17 mouse cellular contexts compared by ENCODE assay signal in the genomic region with DNA sequence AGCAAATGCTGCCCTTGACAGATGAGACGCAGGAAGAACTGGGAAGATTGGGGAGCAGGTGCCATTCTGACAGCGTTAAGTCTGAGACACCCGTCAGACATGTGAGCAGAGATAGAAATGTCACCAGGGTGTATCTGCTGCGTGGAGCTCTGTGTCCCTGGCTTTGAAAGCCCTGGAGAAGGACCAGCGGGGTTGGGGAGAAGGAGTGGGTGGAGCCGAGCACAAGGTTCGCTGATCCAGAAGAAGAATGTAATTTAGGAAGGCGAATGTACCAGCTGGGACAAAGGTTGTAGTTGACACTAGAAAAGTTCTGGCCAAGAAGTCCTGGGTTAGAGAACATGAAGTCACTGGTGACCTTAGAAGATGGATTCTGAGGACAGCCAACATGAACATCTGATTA. TPM values are rescaled to one million over a fixed set of nuclear protein-coding genes. Genes with fewer than 3 reads are reported as not detected.
DNase-seq lines count a peak whose midpoint lies in the region; ATAC-seq lines count a peak whose summit lies in the region.
"Had no signal": no experiment of that assay in that cellular context is flagged by ENCODE, and none has a peak within 500 bp of the region (broad histone marks: within the 10 kb centered on the region; RNA-seq: fewer than 3 reads in every experiment).

No protein-coding gene starts in this region.

- H3K4me3 ChIP-seq in kidney, embryonic 14.5 days (ENCODE audit: low read length): no peak overlapping the region
- H3K4me3 ChIP-seq in heart, embryonic 16.5 days (ENCODE audit: low read length): no peak overlapping the region
- no peak overlapping the region for H3K4me3 ChIP-seq in midbrain, embryonic 16.5 days (ENCODE audit: low read depth, low read length)
- H3K4me3 ChIP-seq: hindbrain, embryonic 10.5 days; liver, embryonic 12.5 days; neural tube, embryonic 13.5 days had no signal

- no peaks in the 10 kb centered on the region for H3K27me3 ChIP-seq in kidney, embryonic 14.5 days (ENCODE audit: control insufficient read depth, insufficient read depth, low read length)
- no peaks in the 10 kb centered on the region for H3K27me3 ChIP-seq in heart, embryonic 16.5 days (ENCODE audit: control insufficient read depth, insufficient read depth, low read length)
- no peaks in the 10 kb centered on the region for H3K27me3 ChIP-seq in midbrain, embryonic 16.5 days (ENCODE audit: control insufficient read depth, insufficient read depth, low read depth, low read length)
- H3K27me3 ChIP-seq: neural tube, embryonic 13.5 days; Patski had no signal

- no peak overlapping the region for H3K4me2 ChIP-seq in kidney, embryonic 14.5 days (replicated peaks; ENCODE audit: low read depth, low read length)
- no peak overlapping the region for H3K4me2 ChIP-seq in heart, embryonic 16.5 days (ENCODE audit: low read depth, low read length)
- no peak overlapping the region for H3K4me2 ChIP-seq in midbrain, embryonic 16.5 days (ENCODE audit: low read length)
- H3K4me2 ChIP-seq: liver, embryonic 12.5 days; neural tube, embryonic 13.5 days had no signal

- no peak overlapping the region for H3K27ac ChIP-seq in kidney, embryonic 14.5 days (ENCODE audit: low read depth, low read length)
- H3K27ac ChIP-seq in heart, embryonic 16.5 days (ENCODE audit: low read length): peak overlapping the region; percentile 68
- no peak overlapping the region for H3K27ac ChIP-seq in midbrain, embryonic 16.5 days (ENCODE audit: low read length)
- H3K27ac ChIP-seq: hindbrain, embryonic 10.5 days; liver, embryonic 12.5 days; macrophage; neural tube, embryonic 13.5 days had no signal

- no peak overlapping the region for H3K9ac ChIP-seq in kidney, embryonic 14.5 days (ENCODE audit: low read depth, low read length)
- H3K9ac ChIP-seq in heart, embryonic 16.5 days (ENCODE audit: low read length): no peak overlapping the region
- no peak overlapping the region for H3K9ac ChIP-seq in midbrain, embryonic 16.5 days (ENCODE audit: low read depth, low read length)
- H3K9ac ChIP-seq: forebrain, postnatal 0 days; liver, embryonic 12.5 days; neural tube, embryonic 13.5 days had no signal

- 45% methylated on average over 8 of the region's 8 CpGs for WGBS in kidney, embryonic 14.5 days
- 29% methylated on average over 8 of the region's 8 CpGs for WGBS in heart, embryonic 16.5 days
- WGBS in midbrain, embryonic 16.5 days: 28% methylated on average over 8 of the region's 8 CpGs

- no peak for ATAC-seq in kidney, embryonic 14.5 days (ENCODE audit: low FRiP score, low TSS enrichment)
- no peak for ATAC-seq in heart, embryonic 16.5 days (replicated peaks; ENCODE audit: extremely low read depth, insufficient read depth, low FRiP score)
- ATAC-seq in midbrain, embryonic 16.5 days: no peak
- ATAC-seq: forebrain, postnatal 0 days; liver, embryonic 12.5 days; Patski had no signal

- no peaks in the 10 kb centered on the region for H3K36me3 ChIP-seq in kidney, embryonic 14.5 days (ENCODE audit: control insufficient read depth, insufficient read depth, low read length)
- no peaks in the 10 kb centered on the region for H3K36me3 ChIP-seq in heart, embryonic 16.5 days (ENCODE audit: control insufficient read depth, insufficient read depth)
- no peaks in the 10 kb centered on the region for H3K36me3 ChIP-seq in midbrain, embryonic 16.5 days (ENCODE audit: control insufficient read depth, insufficient read depth, low read length)
- H3K36me3 ChIP-seq: hindbrain, embryonic 10.5 days; liver, embryonic 12.5 days; neural tube, embryonic 13.5 days had no signal

- DNase-seq in adrenal gland, adult (ENCODE audit: inconsistent age in 2 of 2, low spot score in 1 of 2): peak; percentile 52 to 75
- DNase-seq in adrenal gland, adult 18-20 months (ENCODE audit: low spot score in 2 of 2): no peak
- DNase-seq in kidney, adult 11 months: peak; percentile 67
- DNase-seq in adipocyte (ENCODE audit: low spot score): peak; percentile 53
- DNase-seq in right cerebral cortex, postnatal 14 days: no peak
- DNase-seq: cerebellum, adult 11-12 months; forebrain, postnatal 0 days had no signal

- H3K4me1 ChIP-seq in kidney, embryonic 14.5 days (ENCODE audit: control insufficient read depth, insufficient read depth, low read length): no peaks in the 10 kb centered on the region
- H3K4me1 ChIP-seq in heart, embryonic 16.5 days (ENCODE audit: control insufficient read depth, insufficient read depth, low read length): peaks cover 32% of the 10 kb centered on the region
- peaks cover 7% of the 10 kb centered on the region for H3K4me1 ChIP-seq in midbrain, embryonic 16.5 days (ENCODE audit: control insufficient read depth, insufficient read depth, low read length)
- H3K4me1 ChIP-seq: liver, embryonic 12.5 days had no signal

- H3K9me3 ChIP-seq in kidney, embryonic 14.5 days (ENCODE audit: control insufficient read depth, low read length): no peaks in the 10 kb centered on the region
- no peaks in the 10 kb centered on the region for H3K9me3 ChIP-seq in heart, embryonic 16.5 days (replicated peaks; ENCODE audit: control insufficient read depth, low read length)
- no peaks in the 10 kb centered on the region for H3K9me3 ChIP-seq in midbrain, embryonic 16.5 days (replicated peaks; ENCODE audit: control insufficient read depth, low read length, poor library complexity, severe bottlenecking)
- H3K9me3 ChIP-seq: hindbrain, embryonic 10.5 days; liver, embryonic 12.5 days; neural tube, embryonic 13.5 days had no signal

RNA-seq across cellular contexts. Expression of a gene that starts 7.4 kb away (rescaled TPM):
- total RNA-seq in adrenal gland, adult 18-20 months (2021): under 1 TPM in 1 of 2 experiments, not detected in 1; 0.56 TPM
- 1.3 and 1.8 TPM in 2 replicates for polyA plus RNA-seq in kidney, embryonic 14.5 days (2014; fragmentation: Nextera tagmentation; extraction: Ambion mirVana)
- 2.4 TPM in 1 of 2 replicates, not detected in the other for polyA plus RNA-seq in heart, embryonic 16.5 days (2015; fragmentation: Nextera tagmentation; extraction: Ambion mirVana)
- polyA plus RNA-seq in midbrain, embryonic 16.5 days (2015; fragmentation: Nextera tagmentation; extraction: Ambion mirVana): not detected in 2 replicates
- total RNA-seq: forebrain, postnatal 0 days; left cerebral cortex, postnatal 25 days; midbrain, postnatal 0 days had no signal
- polyA plus RNA-seq: forebrain, postnatal 0 days; hindbrain, embryonic 10.5 days; macrophage; midbrain, postnatal 0 days; neural tube, embryonic 13.5 days had no signal

RNA-seq across cellular contexts. Expression of a gene that starts 28.6 kb away (rescaled TPM):
- total RNA-seq in adrenal gland, adult 18-20 months (2021): not detected
- polyA plus RNA-seq in kidney, embryonic 14.5 days (2014; fragmentation: Nextera tagmentation; extraction: Ambion mirVana): 4.1 and 5.0 TPM in 2 replicates
- 1.5 TPM in 1 of 2 replicates, not detected in the other for polyA plus RNA-seq in heart, embryonic 16.5 days (2015; fragmentation: Nextera tagmentation; extraction: Ambion mirVana)
- polyA plus RNA-seq in midbrain, embryonic 16.5 days (2015; fragmentation: Nextera tagmentation; extraction: Ambion mirVana): not detected in 2 replicates
- total RNA-seq: forebrain, postnatal 0 days; left cerebral cortex, postnatal 25 days; midbrain, postnatal 0 days had no signal
- polyA plus RNA-seq: forebrain, postnatal 0 days; hindbrain, embryonic 10.5 days; liver, embryonic 12.5 days; macrophage; midbrain, postnatal 0 days; neural tube, embryonic 13.5 days; Patski had no signal

Comparison
In these comparisons a context has a peak if more than half of its experiments do, and no peak if none do; other contexts are left out.
1. DNase-seq: peak in adrenal gland, adult (2 of 2), kidney, adult 11 months (single experiment) and adipocyte (single experiment); none in adrenal gland, adult 18-20 months (0 of 2) and right cerebral cortex, postnatal 14 days (single experiment).